Mouse (Mus musculus) C3H10T1/2 (cell line): ENCODE results near the gene Amot. TPM values are rescaled to one million over a fixed set of nuclear protein-coding genes. Genes with fewer than 3 reads are reported as not detected.

Experiments used
- polyA plus RNA-seq, 2 experiments: library from polyadenylated mRNA; unstranded; fragments of >200 nt; fragmentation: generic; extraction: Trizol; gene quantifications; one replicate each; pipeline ENCODE4 v1.2.1; 2012; ENCODE audit warnings: missing spikeins in 2 of 2

The Amot gene
- 10 to 100 TPM in 1 of 2 experiments, 1 to 10 TPM in 1; 1.2 to 15.3 TPM for polyA plus RNA-seq

DNA sequence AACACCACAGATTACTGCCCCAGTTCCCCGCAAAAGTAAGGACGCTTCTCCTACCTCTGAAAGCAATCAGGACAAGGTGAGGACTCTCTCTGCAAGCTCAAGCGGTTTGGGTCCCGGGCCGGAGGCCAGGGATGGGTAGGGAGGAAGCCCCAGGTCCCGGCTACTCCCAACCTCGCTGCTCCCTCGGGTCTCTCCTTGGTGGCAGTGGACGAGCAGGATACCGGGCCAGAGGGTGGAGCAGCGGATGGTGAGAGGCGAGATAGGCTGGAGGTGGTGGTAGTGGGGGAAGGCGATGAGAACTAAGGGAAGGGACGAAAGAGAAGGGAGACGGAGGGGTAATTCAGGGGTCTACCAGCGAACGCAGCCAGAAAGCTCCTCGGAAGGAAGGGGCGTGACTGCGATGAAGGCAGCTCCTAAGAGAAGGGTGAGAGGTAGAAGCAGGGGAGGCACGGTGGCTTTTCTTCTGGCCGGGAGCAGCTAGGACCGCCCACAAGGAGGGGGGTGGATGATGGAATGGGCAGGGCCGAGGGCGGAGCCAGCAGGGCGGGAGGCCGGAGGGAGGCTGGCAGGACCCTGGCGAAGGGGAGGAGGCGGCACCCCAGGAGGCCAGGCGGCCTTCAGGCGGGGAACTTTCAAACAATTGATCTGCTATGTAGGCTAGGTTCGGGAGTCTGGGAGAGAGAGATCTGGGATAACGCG lies at the start of gene Amot:
Gene Amot, minus strand, starts transcription at position 465 of the 699 bp plus-strand sequence.

Other genes starting within 250 kb of the Amot start
- under 1 TPM in 1 of 2 experiments, not detected in 1; 0.92 TPM for gene Lhfpl1, start 156.1 kb downstream of the Amot start, polyA plus RNA-seq